Mouse (Mus musculus) mouse trophoblast stem cell (cell line): ENCODE results near the gene Dpt.
"Not testable (repeated sequence)": the region's sequence is repeated elsewhere in the genome, so short reads cannot be mapped to it uniquely, and the experiment has no call there.

Experiments used
- in situ Hi-C, 2 experiments: fragments of 300-500 bp; cut with MseI, MboI; formaldehyde crosslinking; loops; 2 replicates in 1 of 2; 3 replicates in 1 of 2; pipeline ENCODE4 v1.15.1; 2025

The Dpt gene

GRCm38 (mm10) chr1:164796471-164796870, at the start of gene Dpt:
TSS of gene Dpt (plus strand) at chr1:164796644.
- in situ Hi-C loops, result no loop called here

DNA sequence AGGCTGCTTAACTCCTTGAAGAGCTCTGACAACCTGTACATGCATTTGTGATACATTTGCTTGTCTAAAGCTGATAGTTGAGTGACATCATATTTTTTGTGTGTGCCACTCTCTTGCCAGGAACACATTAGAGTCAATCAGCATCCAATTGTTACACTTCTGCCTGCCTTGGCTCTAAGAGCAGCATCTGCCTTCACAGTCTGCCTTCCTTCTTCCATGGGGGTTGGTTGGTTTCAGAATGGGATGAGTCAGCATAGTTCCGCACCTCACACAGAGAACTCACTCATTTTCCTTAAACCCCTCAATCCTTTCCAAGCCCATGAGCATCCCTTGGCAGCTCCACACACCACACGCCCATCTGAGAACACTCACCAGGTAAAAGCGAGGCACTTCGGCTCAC, 42.7 kb upstream of the Dpt start:
- in situ Hi-C loops, result no loop called here

DNA sequence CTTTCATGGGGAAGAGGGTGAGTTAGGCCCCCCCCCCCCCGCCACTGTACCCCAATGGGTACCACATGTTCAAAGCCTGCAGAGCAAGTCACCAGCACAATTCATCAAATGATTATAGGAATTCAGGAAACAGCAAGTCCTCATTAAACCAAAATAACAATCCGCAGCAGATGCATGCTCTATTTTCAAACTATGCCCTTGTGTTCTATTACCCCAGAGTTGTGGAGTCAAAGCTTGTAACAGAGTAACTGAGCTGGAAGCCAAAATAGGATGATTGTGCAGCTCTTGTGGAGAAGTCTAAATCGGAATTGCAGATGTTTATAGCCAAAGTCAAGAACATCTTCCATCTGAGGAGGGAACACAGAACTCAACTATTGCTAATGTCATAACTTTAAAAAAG, 40.8 kb upstream of the Dpt start:
- in situ Hi-C loops, result no loop called here

- in situ Hi-C loops, result no loop called here
These were observed 39.5 kb upstream of the Dpt start for GRCm38 (mm10) chr1:164756951-164757350.

DNA sequence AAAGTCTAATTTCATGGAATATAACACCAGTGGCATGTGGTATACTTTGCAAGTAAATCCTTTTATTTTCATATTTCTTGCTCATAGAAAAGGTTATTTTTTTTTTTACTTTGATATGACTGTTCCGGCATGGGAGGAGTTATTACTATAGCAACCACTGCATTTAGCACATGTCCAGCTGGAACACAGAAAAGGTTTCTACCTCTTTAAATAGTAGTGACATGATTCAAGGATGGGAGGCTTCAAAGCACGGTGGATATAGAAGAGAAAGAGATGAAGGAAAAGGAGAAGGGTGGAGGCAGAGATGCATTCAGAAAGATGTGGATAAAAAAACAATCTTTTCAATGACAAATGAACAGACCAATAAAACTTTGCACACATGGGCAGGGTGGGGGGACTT, 38.0 kb upstream of the Dpt start:
- in situ Hi-C loops, result no loop called here

- in situ Hi-C loops, result no loop called here
These were observed 34.2 kb upstream of the Dpt start for GRCm38 (mm10) chr1:164762276-164762675.

DNA sequence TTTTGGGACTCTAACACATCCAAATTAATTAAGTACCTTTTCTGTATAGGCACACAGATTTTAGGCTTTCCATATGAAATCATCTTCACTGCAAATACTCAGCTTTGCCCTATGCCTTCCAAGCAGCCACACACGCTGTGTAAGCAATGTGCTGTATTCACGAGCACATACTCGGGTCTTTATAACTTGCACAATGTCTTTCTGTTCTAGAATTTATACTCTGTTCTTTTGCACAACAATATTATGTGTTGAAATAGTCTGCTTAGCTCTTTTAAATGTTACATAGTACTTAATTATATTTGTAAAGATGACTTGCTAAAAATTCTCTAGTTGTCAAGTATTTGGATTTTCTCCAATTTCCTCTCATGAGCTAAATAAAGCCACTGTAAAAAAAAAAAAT, 29.8 kb upstream of the Dpt start:
- in situ Hi-C loops, result no loop called here

DNA sequence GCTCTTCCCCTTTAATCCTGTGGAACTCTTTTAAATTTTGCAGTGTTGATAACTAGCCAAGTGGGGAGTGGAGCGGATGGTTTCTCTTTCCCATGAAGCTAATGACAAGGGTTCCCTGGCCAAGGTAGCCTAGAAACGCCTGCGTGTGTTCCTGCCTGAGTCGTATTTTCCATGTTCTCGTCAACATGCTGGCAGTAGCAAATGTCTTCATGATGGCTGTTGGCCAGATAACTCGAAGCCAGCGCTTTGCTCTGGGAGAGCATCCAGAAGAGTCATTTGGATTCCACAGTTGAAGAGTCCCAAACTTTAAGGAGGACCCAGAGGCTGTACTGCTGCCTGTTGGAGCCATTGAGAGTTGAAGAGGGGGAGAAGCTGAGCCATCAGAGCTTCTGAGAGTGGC, 25.8 kb upstream of the Dpt start:
- in situ Hi-C loops, result no loop called here

- in situ Hi-C loops, result no loop called here
These were observed 15.5 kb upstream of the Dpt start for GRCm38 (mm10) chr1:164780851-164781510.

- in situ Hi-C loops, result no loop called here
These were observed 10.3 kb upstream of the Dpt start for GRCm38 (mm10) chr1:164786165-164786564.

- in situ Hi-C loops, result no loop called here
These were observed 8.7 kb upstream of the Dpt start for GRCm38 (mm10) chr1:164787771-164788170.

GRCm38 (mm10) chr1:164788292-164788691, 8.2 kb upstream of the Dpt start:
- in situ Hi-C loops, result no loop called here

DNA sequence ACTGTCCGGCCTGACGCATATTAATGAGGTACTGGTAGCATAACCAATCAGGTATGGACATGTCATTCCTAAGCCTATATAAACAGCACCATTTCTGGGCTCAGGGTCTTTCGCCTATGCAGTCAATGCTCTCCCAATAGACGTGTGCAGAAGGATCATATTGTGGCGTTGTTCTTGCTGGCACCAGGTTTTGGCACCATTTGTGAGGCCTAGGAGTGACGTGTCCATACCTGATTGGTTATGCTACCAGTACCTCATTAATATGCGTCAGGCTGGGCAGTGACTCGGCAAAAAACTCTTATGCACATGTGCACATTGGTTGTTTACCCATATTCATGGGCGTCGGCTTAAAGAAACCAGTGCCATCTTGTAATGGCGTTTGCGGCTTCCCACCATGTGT, 6.1 kb upstream of the Dpt start:
- in situ Hi-C loops, result not testable (repeated sequence)

DNA sequence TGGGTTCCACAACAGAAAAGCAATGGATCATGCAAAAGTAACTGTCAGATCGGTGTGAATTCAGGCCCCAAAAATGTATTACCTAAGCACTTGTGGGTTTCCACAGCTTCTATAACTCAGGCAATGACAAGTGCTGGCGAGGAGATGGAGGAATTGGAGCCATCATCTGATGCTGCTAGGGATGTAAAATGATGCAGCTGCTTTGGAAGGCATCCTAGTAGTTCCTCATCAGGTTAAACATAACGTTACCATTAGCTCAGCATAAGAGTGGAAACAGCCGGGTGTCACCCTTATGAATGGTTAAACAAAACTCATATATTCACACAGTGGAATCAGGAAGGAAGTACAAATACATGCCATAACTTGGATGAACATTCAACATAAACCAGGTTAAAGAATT, 3.4 kb upstream of the Dpt start:
- in situ Hi-C loops, result no loop called here

- in situ Hi-C loops, result no loop called here
These were observed 1.4 kb downstream of the Dpt start for GRCm38 (mm10) chr1:164797746-164798285.

DNA sequence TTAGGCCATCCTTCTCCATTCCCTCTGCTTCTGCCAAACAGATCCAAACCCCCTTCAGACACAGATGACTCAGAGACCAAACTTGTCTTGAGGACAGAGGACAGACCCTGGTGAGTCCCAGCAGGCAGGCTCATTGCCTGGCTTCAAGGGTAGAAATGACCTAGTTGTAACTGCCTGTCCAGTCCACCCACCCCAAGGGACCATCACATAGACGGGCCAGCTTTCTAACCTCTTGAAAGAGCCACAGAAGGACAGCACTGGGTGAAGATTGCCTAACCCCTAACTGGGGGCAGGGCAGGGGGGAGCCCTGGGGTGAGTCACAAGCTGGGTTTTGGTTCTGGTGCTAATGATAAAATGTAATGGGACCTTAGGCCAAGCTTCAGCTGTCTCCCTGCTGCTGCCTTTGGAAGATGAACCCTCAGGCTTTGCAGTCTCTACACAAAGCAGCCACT, 2.1 kb downstream of the Dpt start:
- in situ Hi-C loops, result no loop called here

DNA sequence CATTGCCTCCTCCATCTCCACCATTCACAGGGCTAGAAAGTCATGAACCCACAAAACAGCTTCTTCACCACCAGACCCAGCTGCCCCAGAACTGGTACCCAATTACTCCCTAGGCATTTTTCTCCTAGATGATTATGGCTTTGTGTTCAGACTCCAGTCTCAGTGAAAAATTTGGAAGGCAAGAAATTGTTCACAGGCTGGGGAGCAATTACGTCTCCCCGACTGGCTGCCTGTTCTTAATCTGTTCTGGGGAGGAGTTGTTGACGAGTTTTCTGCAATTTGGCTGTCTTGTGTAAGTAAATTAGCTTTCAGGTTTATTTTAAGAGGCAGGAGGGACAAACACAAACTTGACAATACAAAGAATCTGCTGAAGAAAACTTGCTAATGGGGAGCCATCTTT, 2.7 kb downstream of the Dpt start:
- in situ Hi-C loops, result no loop called here

DNA sequence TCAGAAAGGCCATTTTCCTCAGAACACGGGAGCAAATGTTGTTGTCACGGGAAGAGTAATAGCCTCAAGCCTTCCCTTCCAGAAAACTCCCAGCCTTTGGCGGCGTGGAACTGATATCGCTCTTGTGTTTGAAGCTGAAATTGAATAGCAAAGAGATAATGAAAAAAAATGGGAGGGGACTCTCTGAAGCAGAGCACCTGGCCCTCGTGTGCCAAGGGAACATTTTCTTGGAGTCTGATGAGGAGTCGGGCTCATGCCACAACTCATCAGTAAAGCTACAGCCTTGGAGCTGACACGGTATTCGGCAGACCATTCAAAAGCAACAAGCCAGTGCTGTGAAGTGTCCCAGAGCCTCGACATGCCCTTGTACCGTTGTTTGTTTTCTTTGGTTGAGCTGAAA, 7.8 kb downstream of the Dpt start:
- in situ Hi-C loops, result no loop called here

- in situ Hi-C loops, result no loop called here
These were observed 8.4 kb downstream of the Dpt start for GRCm38 (mm10) chr1:164804751-164805435.

DNA sequence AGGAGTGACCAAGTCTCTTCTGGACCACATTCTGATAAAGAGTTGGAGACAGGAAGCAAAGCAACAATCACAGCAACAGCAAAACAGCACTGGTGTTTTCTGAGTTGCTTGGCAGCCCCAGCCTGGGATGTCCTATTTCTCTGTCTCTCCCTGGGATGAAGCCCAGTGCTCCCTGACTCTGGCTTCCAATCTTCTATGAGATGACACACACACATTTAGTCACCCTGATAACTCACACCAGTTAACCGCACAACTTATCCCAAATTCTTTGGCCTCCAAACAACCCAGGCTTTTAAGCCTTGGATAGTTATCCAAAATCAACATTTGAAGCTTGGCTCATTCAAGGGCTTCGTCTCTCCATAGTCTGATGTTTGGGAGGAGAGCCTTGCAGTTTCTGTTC, 12.9 kb downstream of the Dpt start:
- in situ Hi-C loops, result no loop called here

DNA sequence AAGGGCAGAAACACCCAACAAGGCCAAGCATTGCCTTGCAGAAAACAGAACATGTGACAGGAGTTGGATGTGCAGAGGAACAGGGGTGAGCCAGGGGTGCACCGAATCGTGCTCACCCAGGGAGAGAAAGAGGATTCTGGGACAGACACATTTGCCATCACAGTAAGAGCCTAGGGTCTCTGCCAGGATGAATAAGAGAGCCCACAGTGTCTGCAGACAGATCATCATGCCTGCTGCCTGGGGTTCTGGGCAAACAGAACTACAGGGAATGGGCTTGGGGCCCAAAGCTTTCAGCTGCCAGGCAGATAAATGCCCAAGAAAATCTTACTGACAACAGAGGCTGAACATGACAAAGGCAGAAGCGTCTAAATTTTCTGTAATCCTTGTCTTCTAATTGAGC, 14.9 kb downstream of the Dpt start:
- in situ Hi-C loops, result no loop called here

- in situ Hi-C loops, result no loop called here
These were observed 17.8 kb downstream of the Dpt start for GRCm38 (mm10) chr1:164814243-164814642.

- in situ Hi-C loops, result no loop called here
These were observed 18.9 kb downstream of the Dpt start for GRCm38 (mm10) chr1:164815330-164815729.
